Mouse (Mus musculus) neural tube, embryonic 13.5 days (tissue): ENCODE measurements around the gene Ddx21. TPM values are rescaled to one million over a fixed set of nuclear protein-coding genes. Genes with fewer than 3 reads are reported as not detected.

Experiments
- ATAC-seq: fragments of 200-750 bp; cut with Nextera tagmentation; 2 replicates; pipeline ENCODE4 v1.8.0; 2017; ENCODE audit warnings: low read depth, mild to moderate bottlenecking, moderate TSS enrichment, moderate library complexity
- H3K27ac ChIP-seq: fragments of 300-500 bp; sonication (generic); replicated peaks from 2 replicates; pipeline ENCODE4 v1.5.1; 2015; ENCODE audit warnings: moderate library complexity, mild to moderate bottlenecking, inconsistent platforms
- H3K27me3 ChIP-seq: fragments of 300-500 bp; sonication (generic); 2 replicates; pipeline ENCODE4 v1.6.1; 2015; ENCODE audit warnings: mild to moderate bottlenecking, inconsistent platforms
- H3K36me3 ChIP-seq: fragments of 300-500 bp; sonication (generic); 2 replicates; pipeline ENCODE4 v1.6.1; 2015; ENCODE audit warnings: mild to moderate bottlenecking, inconsistent platforms
- H3K4me1 ChIP-seq: fragments of 300-500 bp; sonication (generic); replicated peaks from 2 replicates; pipeline ENCODE4 v1.6.1; 2015; ENCODE audit warnings: inconsistent platforms
- H3K4me2 ChIP-seq: fragments of 300-500 bp; sonication (generic); 2 replicates; pipeline ENCODE4 v1.6.1; 2015; ENCODE audit warnings: inconsistent platforms, mild to moderate bottlenecking, moderate library complexity
- H3K4me3 ChIP-seq: fragments of 300-500 bp; sonication (generic); 2 replicates; pipeline ENCODE4 v1.5.1; 2015; ENCODE audit warnings: mild to moderate bottlenecking, inconsistent platforms
- H3K9ac ChIP-seq: fragments of 300-500 bp; sonication (generic); 2 replicates; pipeline ENCODE4 v1.6.1; 2015; ENCODE audit warnings: moderate library complexity, mild to moderate bottlenecking, inconsistent platforms
- H3K9me3 ChIP-seq: fragments of 300-500 bp; sonication (generic); 2 replicates; pipeline ENCODE4 v1.6.1; 2016; ENCODE audit warnings: inconsistent platforms
- WGBS: fragments of 180-500 bp; shearing (Covaris S2); methylation state at CpG from one replicate; pipeline ENCODE4 v1.1.7; 2015; 5-methylcytosine and 5-hydroxymethylcytosine counted together
- polyA plus RNA-seq: library from polyadenylated mRNA; unstranded; fragments of >200 nt; fragmentation: Nextera tagmentation; extraction: Ambion mirVana; gene quantifications from 2 replicates; pipeline ENCODE4 v1.2.1, GENCODE M21; 2015

The Ddx21 gene
- polyA plus RNA-seq, 1 experiment from 2014 or later = 14.9 TPM

DNA sequence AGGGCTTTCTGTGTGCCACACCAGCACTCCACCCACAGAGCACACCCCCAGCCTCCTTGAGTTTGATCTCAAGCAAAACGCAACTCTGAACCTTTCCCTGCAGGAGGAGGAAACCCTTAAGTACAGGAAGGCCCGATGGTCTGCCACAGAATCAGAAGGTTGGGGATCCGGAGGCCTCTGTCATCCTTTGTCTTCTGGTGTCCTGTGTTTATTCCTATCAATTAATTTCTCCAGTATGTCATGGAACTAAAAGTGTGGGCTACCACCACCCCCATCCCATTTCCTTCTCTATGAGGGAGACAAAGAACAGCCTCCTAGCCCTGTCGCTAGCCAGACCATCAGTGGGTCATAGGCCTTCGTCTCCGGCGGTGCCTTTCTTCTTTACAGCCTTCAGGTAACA is 67.6 kb downstream of the Ddx21 start:
- Histone ChIP-seq H3K36me3 (no peaks in the 10 kb centered on the region), H3K9me3 (no peaks in the 10 kb centered on the region), H3K4me1 (no peaks in the 10 kb centered on the region), H3K27ac (no peak overlapping the region), H3K27me3 (no peaks in the 10 kb centered on the region), H3K4me2 (no peak overlapping the region), H3K4me3 (no peak overlapping the region), H3K9ac (no peak overlapping the region)
- ATAC-seq = no peak
- WGBS = 81% methylated on average over 7 of the region's 7 CpGs

DNA sequence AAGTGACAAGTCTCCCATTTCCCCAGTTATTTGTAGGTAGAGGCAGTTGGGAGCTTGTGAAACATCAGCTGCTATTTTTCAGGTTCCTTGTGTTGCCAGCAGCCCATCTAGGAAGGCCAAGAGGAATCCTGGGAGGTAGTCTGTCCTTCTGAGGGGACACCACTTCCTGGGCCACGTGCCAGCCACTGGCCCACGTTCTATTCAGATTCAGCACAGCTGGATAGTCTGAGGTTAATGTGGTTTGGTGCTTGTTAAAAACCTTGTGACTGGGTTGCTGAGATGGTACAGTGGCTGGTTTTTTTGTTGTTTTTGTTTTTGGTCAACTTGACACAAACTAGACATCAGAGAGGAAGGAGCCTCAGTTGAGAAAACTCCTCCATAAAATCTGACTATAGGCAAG is 69.2 kb downstream of the Ddx21 start:
- no peaks in the 10 kb centered on the region for H3K27me3 ChIP-seq

More for the DNA sequence above, 69.2 kb downstream of the Ddx21 start:
- no peaks in the 10 kb centered on the region for H3K36me3 ChIP-seq
- no peaks in the 10 kb centered on the region for H3K9me3 ChIP-seq
- H3K4me3 ChIP-seq = no peak overlapping the region
- 51% methylated on average over 2 of the region's 2 CpGs for WGBS
- ATAC-seq = no peak
- no peak overlapping the region for H3K9ac ChIP-seq
- no peak overlapping the region for H3K27ac ChIP-seq
- no peak overlapping the region for H3K4me2 ChIP-seq
- H3K4me1 ChIP-seq = no peaks in the 10 kb centered on the region

Other genes with a start within 250 kb of the Ddx21 start
- gene Hk1, start 222.4 kb downstream of the Ddx21 start, polyA plus RNA-seq = 96.0 and 103 TPM in 2 replicates
- gene Hkdc1, start 179.8 kb downstream of the Ddx21 start, polyA plus RNA-seq = 0.43 and 0.45 TPM in 2 replicates
- 1.6 and 1.8 TPM in 2 replicates for gene 4930507D05Rik, start 152.8 kb downstream of the Ddx21 start, polyA plus RNA-seq
- 20.5 and 21.6 TPM in 2 replicates for gene Supv3l1, start 152.5 kb downstream of the Ddx21 start, polyA plus RNA-seq
- gene Vps26a, start 115.5 kb downstream of the Ddx21 start, polyA plus RNA-seq = 67.0 and 69.0 TPM in 2 replicates
- 8.3 TPM in 2 replicates for gene Srgn, start 74.8 kb downstream of the Ddx21 start, polyA plus RNA-seq
- gene Kif1bp, start 23.8 kb downstream of the Ddx21 start, polyA plus RNA-seq = 73.1 and 77.1 TPM in 2 replicates
- 88.3 and 96.9 TPM in 2 replicates for gene Ddx50, start 48.9 kb upstream of the Ddx21 start, polyA plus RNA-seq
- 2.2 and 3.3 TPM in 2 replicates for gene Stox1, start 123.8 kb upstream of the Ddx21 start, polyA plus RNA-seq
- 102 and 116 TPM in 2 replicates for gene Ccar1, start 190.0 kb upstream of the Ddx21 start, polyA plus RNA-seq